Mouse (Mus musculus) lung, postnatal 36 days (tissue): ENCODE measurements around the gene Fos.
"Not testable (repeated sequence)": the region's sequence is repeated elsewhere in the genome, so short reads cannot be mapped to it uniquely, and the experiment has no call there.

Experiments
- DNase-seq: peaks from one replicate; pipeline ENCODE4 v3.0.0; 2022; ENCODE audit warnings: mixed read lengths

Fos gene

GRCm38 (mm10) chr12:85524859-85525495 lies 51.3 kb downstream of the Fos start:
- DNase-seq = not testable (repeated sequence)
